Mouse (Mus musculus): ENCODE measurements around the gene Tmcc2. TPM values are rescaled to one million over a fixed set of nuclear protein-coding genes. Genes with fewer than 3 reads are reported as not detected.
A peak's percentile ranks its signal among the peaks of the same experiment; 100 is the strongest.

Gene Tmcc2
- total RNA-seq, 2 experiments from 2014 or later: 178 to 192 TPM

DNA sequence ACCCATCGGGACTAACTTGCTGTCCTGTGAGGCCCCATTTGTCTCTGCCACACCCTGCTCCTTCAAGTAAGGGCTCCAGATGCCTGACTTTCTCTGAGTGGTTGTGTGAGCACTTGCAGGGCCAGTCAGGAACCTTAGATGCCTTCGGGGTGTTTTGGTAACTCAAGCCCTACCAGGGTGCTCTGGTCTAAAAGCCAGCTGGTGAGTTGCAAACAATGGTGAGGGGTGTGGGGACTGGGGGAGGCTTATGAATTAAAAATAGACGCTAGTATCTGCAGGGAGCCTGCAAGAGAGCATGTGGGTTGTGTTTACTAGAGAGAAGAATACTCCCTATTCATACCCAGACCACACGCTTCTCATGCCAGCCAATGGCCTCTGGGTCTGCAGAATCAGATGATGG, 15.8 kb downstream of the Tmcc2 start:
- intact Hi-C loops (cut with DNase I): no loop called here
- no peak for DNase-seq (ENCODE audit: extremely low spot score in 1 of 2, low spot score in 2 of 2)
- no peak for TF ChIP-seq CTCF (IDR thresholded peaks at IDR 0.05)
- H3K4me3 ChIP-seq: no peak overlapping the region
- peak overlapping the region; percentile 64 for H3K27ac ChIP-seq

DNA sequence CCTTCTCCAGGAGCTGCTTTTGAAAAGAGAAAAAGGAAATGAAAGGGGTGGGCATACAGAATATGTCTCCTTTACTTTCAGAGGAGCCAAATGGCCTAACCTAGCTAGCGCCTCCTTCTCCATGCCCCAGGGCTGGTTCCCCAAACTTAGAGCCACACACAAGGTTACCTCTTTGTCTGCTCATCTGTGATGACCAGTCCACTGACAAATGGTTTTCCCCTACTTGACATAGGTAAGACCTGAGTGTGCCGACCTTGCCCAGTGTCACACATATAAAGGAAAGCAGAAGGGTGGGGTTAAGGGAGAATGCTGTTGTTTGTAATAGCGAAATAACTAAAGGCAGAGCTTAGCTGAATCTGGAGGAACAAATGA, 16.2 kb downstream of the Tmcc2 start:
- intact Hi-C loops (cut with DNase I): no loop called here

DNA sequence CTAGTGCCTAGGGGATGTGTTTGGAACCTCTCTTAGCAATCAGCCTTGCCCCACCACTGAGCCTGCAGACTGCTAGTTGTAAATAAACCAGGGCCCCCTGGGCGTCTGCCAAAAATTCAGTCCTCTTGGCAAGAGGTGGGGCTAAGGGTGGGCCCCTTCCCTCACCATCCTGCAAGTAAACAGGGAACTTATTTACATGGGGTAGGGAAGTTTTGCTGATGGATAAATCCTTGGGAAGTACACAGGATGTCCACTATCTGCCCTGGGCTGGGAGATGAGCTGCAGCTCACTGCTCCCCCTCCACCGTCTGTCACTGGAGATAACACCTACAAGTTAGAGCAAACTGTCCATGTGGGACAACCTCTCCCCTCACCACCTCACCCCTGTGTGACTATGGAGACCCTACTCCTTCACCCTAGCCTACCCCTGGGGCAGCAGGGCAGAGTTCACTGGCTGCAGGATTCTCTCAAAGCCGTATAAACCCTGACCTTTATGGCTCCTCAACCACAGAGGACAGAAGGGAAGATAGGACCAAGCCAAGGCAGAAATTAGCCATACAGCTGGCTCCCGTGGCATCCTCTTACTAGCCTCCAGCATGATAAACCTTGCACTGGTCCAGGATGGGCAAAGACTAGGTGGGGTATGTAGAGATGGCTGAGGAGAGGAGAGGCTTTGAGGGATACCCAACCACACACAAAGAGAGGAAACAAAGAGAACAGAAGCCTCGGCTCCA, 16.8 kb downstream of the Tmcc2 start:
- intact Hi-C loops (cut with DNase I): no loop called here
- Histone ChIP-seq H3K4me3 (no peak overlapping the region), H3K27ac (peak overlapping the region; percentile 42; the same call in 1 of the 2 replicates)
- TF ChIP-seq CTCF (IDR thresholded peaks at IDR 0.05): no peak
- no peak for DNase-seq (ENCODE audit: extremely low spot score in 1 of 2, low spot score in 2 of 2)

More for the DNA sequence above, 16.2 kb downstream of the Tmcc2 start:
- Histone ChIP-seq H3K27ac (peak overlapping the region; percentile 42), H3K4me3 (no peak overlapping the region)
- no peak for TF ChIP-seq CTCF (IDR thresholded peaks at IDR 0.05)
- no peak for DNase-seq (ENCODE audit: extremely low spot score in 1 of 2, low spot score in 2 of 2)

DNA sequence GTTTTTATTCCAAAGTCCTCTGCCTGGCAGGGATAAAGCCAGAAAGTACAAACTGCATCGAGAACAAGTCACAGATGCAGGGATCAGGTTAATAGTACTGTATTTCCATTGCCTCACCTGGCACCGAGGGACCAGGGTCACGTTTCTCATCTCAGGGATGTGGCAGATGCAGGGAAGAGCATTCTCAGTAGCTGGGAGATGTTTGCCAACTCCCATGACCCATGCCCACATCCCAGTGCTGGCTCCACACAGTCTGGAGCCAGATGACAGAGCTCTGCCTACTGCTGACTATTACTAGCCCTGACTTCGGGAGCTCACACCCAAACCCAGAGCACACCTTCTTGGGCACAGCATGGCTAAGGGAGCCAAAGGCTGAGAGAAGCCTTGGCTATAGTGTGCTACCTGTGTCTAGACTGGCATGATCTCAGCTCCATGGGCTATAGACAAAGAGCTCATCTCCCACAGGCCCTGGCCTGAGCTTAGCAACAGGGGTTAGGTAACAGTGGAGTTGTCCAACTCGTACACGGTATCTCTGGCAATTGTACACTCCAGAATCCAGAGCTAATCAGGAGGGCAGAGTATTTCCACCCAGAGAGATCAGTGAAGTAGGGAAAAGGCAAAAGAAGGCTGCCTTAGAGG, 18.1 kb downstream of the Tmcc2 start:
- no peak for TF ChIP-seq CTCF (IDR thresholded peaks at IDR 0.05)
- intact Hi-C loops (cut with DNase I): no loop called here

DNA sequence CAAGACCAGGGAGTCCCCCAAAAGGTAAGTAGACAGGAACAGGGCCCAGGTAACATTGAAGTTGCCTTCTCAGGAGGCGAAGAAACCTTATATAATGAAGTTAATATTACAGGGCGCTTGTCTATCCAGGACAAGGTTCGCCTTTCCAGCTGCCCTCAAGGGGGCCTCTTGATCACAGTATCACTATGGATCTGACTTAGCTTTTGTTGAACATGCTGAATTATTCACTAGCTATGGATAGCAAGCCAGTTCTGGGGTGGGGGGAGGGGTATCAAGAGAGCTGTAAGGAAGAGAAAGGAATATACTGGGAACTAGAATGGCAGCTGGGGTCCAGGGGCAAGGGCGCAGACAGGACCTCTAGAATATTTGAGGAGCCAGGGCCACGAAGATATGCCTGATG, 18.7 kb downstream of the Tmcc2 start:
- no peak for TF ChIP-seq CTCF (IDR thresholded peaks at IDR 0.05)
- Histone ChIP-seq H3K27ac (peak overlapping the region; percentile 44; the same call in 1 of the 2 replicates), H3K4me3 (no peak overlapping the region)
- DNase-seq (ENCODE audit: extremely low spot score in 1 of 2, low spot score in 2 of 2): no peak
- intact Hi-C loops (cut with DNase I): no loop called here

More for the DNA sequence above, 18.1 kb downstream of the Tmcc2 start:
- Histone ChIP-seq H3K4me3 (no peak overlapping the region), H3K27ac (peak overlapping the region; percentile 44; the same call in 1 of the 2 replicates)
- DNase-seq (ENCODE audit: extremely low spot score in 1 of 2, low spot score in 2 of 2): no peak

DNA sequence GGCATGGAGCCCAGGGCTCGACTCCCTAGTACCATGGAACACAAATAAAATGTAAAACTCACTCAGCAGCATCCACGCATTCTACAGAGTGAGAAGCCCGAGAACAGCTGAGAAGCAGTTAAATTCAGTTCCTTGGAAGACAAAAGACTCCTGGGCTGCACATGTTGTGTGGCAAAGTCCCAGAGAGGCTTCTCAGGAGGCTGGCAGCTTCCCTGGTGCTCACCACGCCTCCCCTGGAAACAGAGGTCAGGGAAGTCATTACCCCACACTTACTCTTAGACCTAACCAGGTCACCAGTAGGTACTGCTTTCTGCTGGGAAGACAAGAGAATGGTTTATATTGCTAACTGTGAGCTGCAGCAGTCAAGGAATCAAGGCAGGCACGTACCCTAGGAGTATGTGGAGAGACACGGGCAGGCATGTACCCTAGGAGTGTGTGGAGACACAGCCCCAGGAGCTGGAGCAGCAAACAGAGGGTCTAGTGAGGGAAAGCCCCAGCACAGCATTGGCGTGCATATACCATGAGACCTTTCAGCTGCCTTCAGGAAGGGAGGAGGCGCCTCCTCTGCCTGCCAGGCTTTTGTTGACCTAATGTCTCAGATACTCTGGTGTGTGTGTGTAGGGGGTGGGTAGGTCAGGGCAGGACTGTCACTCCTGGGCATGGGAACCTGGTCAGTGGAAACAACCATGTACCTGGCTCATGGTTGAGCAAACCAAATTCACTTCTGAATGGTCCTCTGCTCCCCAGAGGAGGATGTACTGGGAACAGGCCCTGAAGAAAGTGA, 19.6 kb downstream of the Tmcc2 start:
- Histone ChIP-seq H3K4me3 (no peak overlapping the region), H3K27ac (peak overlapping the region; percentile 44; the same call in 1 of the 2 replicates)
- no peak for TF ChIP-seq CTCF (IDR thresholded peaks at IDR 0.05)
- no peak for DNase-seq (ENCODE audit: extremely low spot score in 1 of 2, low spot score in 2 of 2)
- intact Hi-C loops (cut with DNase I): no loop called here

DNA sequence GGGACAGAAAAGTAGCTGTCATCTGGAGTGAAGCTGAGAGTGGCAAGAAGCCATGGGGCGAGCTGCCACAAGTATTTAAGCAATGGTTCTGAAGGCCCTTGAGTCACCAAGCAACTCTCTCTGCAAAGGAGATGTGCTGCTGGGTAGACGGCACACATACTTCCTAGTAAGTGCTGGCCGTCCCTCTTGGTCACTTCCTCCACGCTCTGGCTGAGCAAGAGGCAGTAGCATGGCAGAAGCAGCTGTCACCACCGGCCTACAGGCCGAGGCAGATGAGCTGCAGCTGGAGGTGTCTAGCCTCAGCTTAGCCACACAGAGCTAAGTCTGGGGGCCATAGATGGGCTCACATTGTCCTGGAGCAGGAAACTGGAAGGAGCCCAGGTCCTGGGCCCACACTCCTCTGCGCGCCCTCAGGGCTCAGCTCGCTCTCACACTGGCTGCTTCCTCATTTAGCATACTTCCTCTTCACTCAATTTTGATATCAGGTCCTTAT, 20.4 kb downstream of the Tmcc2 start:
- H3K4me3 ChIP-seq: no peak overlapping the region
- peak overlapping the region; percentile 51 for H3K27ac ChIP-seq
- no peak for TF ChIP-seq CTCF (IDR thresholded peaks at IDR 0.05)
- intact Hi-C loops (cut with DNase I): no loop called here
- DNase-seq (ENCODE audit: extremely low spot score in 1 of 2, low spot score in 2 of 2): no peak

DNA sequence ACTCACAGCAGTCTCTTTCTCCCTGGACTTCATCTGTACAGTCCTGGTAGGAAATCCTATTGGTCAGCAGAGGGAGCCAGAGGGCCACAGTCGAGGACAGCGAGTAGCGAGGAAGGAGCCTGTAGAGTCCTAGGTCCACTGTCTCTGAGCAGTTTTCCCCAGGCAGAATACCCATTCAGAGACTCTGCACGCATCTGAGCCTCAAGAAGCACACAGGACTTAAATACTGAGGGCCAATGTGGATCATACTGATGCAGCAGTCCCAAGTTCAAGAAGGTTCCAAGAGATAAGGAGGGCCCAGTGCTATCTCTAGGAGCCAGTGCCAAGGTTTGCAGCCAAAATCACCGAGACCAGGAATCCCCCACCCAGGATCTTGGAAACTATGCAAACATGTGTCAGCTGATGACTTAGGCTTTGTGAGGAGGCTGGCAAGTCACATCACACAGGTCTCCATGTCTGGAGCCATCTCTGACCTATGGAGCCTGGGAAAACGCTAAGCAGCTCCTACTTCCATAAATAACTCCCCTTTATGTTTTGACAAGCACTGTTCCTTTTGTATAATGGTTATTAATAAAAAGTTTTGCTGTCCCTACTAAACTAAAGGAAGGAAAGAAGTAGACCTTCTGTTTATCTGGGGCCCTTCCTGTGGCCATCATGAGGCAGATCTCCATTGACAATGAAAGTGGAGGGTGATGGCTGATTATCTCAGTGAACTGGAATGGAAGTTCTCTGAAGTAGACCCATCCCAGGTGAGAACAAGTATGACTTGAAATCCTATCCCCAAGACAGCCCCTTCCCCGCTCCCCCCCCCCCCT, 23.2 kb downstream of the Tmcc2 start:
- intact Hi-C loops (cut with DNase I): loop anchor here (1.0 to 2.0 kb wide), 3 partner anchors 22 to 109 kb away; partner anchors contain the start of genes Dstyk and Rbbp5
- TF ChIP-seq CTCF (IDR thresholded peaks at IDR 0.05): peak; percentile 90

DNA sequence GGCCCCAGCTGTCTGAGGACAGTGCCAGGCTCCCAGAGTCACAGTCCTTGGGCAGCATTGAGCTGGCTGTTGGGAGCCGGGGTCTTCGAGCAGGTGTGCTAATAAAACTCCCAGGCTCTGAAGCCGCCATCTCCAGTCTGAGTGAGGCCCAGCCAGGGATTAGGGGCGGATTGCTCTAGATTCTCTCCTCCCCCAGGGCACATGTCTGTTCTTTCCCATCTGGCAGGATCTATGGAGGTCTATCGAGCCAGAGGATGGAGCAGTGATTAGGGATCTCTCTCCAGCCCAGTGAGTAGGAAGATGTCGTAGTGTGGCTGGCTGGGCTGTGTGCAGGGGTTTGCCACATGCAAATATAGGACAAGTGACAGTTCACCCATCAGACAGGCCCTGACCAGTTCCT, 24.1 kb downstream of the Tmcc2 start:
- Histone ChIP-seq H3K4me3 (no peak overlapping the region), H3K27ac (peak overlapping the region; percentile 20; the same call in 1 of the 2 replicates)
- intact Hi-C loops (cut with DNase I): loop anchor here (1.0 to 2.0 kb wide), 3 partner anchors 23 to 110 kb away; partner anchors contain the start of genes Dstyk and Rbbp5
- no peak for TF ChIP-seq CTCF (IDR thresholded peaks at IDR 0.05)
- no peak for DNase-seq (ENCODE audit: extremely low spot score in 1 of 2, low spot score in 2 of 2)

More for the DNA sequence above, 23.2 kb downstream of the Tmcc2 start:
- DNase-seq (ENCODE audit: extremely low spot score in 1 of 2, low spot score in 2 of 2): peak; percentile 84
- no peak overlapping the region for H3K4me3 ChIP-seq
- no peak overlapping the region for H3K27ac ChIP-seq

DNA sequence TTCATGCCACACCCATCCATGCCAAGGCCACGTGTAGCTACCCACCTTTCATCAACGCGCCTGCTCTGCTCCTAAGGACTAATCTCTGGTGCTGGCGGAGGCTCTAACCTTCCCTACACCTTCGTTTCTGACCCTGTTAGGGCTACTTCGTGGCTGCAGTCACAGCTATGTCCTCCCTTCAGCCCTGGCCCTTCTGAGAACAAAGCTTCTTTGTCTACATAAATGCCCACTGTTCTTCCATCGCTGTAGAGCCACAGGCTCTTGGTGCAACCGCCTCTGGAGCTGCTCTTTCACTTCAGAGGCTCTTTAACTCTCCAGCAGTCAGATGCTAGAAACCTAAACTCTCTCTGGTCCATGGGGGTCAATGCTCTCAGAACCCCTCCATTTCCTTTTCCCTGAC, 24.8 kb downstream of the Tmcc2 start:
- no peak for TF ChIP-seq CTCF (IDR thresholded peaks at IDR 0.05)
- no peak for DNase-seq (ENCODE audit: extremely low spot score in 1 of 2, low spot score in 2 of 2)
- Histone ChIP-seq H3K27ac (peak overlapping the region; percentile 58), H3K4me3 (no peak overlapping the region)
- intact Hi-C loops (cut with DNase I): loop anchor here (2.0 kb wide), 2 partner anchors 51 to 111 kb away; partner anchors contain the start of genes Dstyk and Rbbp5

DNA sequence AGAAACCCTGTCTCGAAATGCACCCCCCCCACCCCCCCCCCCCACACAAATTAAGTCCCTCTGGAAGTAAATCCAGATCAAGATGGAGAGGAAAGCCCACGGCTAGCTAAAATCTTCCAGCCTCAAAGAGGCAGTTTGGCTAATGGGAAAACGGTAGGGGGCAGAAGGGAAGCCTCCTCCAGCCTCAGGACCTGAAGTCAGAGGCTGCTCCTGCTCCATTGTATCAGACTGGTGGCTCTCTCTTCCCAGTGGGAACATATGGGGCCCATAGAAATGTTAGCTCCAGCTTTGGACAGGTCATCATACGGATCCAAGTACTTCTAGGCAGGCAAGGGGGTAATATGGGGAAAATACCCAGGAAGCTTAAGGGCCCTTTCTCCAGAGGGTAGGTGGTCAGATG, 25.4 kb downstream of the Tmcc2 start:
- Histone ChIP-seq H3K4me3 (no peak overlapping the region), H3K27ac (peak overlapping the region; percentile 58; the same call in 1 of the 2 replicates)
- DNase-seq (ENCODE audit: extremely low spot score in 1 of 2, low spot score in 2 of 2): no peak
- TF ChIP-seq CTCF (IDR thresholded peaks at IDR 0.05): no peak
- intact Hi-C loops (cut with DNase I): loop anchor here (2.0 kb wide), 2 partner anchors 51 to 111 kb away; partner anchors contain the start of genes Dstyk and Rbbp5
